Mouse (Mus musculus) layer of hippocampus, postnatal 10 days (tissue): ENCODE data around the gene Mast1. TPM values are rescaled to one million over a fixed set of nuclear protein-coding genes. Genes with fewer than 3 reads are reported as not detected.
A peak's percentile ranks its signal among the peaks of the same experiment; 100 is the strongest.

Experiments used
- DNase-seq, 2 experiments: peaks; one replicate each; pipeline ENCODE4 v3.0.0; 2021; ENCODE audit warnings: low spot score in 2 of 2
- long read RNA-seq: library from polyadenylated mRNA; stranded (forward); transcript quantifications from one replicate; pipeline ENCODE4 v2.0.0, GENCODE M21; 2023
- total RNA-seq, 2 experiments: library from RNA; stranded (reverse); gene quantifications; 2 replicates each; pipeline ENCODE4 v1.2.3; 2021

Gene Mast1
- 100 to 1,000 TPM; 162 to 169 TPM for total RNA-seq
- long read RNA-seq, full-length matches to known transcripts, result 11 of 51 reads
- long read RNA-seq, partial matches to known transcripts, result 17 of 51 reads
- long read RNA-seq, other reads (novel, unspliced or antisense), result 23 of 51 reads

DNA sequence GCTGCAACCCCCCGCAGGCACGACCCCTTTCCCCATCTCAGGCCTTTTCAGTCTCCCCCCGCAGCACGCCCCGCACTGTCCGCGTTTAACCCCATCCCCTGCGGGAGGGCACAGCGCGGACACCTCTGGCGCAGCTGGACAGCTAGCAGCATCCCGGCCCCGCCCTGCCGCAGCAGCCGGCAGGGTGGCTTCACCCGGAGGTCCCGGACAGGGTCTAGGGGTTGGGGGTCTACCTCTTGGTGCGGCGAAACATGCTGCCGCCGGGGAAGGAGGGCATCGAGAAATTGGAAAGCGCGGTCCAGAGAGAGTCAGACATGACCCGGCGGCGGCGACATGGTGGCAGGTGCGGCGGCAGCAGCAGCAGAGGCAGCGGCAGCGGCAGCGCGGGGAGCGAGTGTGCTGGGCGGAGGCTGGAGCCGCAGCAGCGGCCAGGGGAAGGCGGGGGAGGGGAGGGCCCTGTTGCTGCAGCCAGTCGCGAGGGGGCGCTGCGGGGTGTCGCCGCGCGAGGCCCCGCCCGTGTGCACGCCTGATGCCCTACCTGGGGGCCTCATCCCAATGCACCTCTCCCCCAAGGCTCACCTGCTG lies at the start of gene Mast1:
Gene Mast1 (minus strand): TSS at position 398 of the 585 bp plus-strand sequence.
- peak; percentile 79 to 87 for DNase-seq

DNA sequence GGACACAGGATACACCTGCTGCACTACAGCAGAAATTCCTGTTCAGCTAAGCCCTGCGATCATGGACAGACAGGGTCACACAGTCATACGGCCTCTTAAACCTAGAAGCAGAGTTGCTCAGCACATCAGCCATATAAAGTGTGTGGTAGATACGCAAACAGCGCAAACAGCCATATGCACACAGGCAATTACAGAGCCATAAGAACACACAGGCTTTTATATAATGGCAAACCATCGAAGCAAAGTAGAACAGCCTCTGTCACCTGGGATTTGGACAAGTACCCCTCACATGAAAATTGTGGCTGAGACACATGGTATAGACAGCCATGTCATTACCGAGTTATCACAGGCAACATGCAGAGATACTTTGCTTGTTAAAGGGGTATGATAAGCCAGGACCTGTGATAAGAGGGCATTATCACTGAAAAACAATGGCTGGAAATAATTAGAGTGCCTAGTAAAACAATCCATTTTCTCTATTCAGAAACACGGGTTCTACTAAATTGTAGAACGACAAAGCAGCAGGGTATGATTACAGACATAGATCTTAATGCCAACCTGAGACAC lies 49.3 kb upstream of the Mast1 start:
- no peak for DNase-seq

GRCm38 (mm10) chr8:84985684-84986378 lies 48.7 kb upstream of the Mast1 start:
- DNase-seq, result peak; percentile 84 to 88

GRCm38 (mm10) chr8:84985049-84985683 lies 48.0 kb upstream of the Mast1 start:
- no peak for DNase-seq

GRCm38 (mm10) chr8:84984294-84985048 lies 47.3 kb upstream of the Mast1 start:
- no peak for DNase-seq

DNA sequence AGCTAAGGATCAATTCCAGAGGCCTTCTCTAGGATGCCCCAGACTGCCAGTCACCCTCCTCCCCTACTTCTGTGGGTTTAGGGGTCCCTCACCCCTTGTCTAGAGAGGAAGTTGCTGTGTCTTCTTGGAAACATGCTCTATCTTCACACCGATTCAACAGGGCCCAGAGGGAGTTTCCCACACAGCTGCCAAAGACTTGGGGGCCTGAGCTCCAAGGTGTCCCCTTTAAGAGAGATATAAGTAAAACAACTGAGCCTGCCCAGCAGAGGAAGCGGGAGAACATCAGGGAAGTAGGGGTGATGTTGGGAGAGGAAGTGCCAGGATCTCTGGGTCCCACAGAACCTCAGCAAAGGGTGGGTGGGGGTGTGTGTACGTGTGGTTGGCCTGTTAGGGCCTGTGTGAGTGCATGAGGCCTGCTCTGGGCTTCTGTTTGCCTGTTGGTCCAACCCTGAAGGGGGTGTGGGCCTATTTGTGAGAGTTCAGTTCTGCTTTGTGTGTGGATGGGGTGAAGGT lies 45.4 kb upstream of the Mast1 start:
- no peak for DNase-seq

DNA sequence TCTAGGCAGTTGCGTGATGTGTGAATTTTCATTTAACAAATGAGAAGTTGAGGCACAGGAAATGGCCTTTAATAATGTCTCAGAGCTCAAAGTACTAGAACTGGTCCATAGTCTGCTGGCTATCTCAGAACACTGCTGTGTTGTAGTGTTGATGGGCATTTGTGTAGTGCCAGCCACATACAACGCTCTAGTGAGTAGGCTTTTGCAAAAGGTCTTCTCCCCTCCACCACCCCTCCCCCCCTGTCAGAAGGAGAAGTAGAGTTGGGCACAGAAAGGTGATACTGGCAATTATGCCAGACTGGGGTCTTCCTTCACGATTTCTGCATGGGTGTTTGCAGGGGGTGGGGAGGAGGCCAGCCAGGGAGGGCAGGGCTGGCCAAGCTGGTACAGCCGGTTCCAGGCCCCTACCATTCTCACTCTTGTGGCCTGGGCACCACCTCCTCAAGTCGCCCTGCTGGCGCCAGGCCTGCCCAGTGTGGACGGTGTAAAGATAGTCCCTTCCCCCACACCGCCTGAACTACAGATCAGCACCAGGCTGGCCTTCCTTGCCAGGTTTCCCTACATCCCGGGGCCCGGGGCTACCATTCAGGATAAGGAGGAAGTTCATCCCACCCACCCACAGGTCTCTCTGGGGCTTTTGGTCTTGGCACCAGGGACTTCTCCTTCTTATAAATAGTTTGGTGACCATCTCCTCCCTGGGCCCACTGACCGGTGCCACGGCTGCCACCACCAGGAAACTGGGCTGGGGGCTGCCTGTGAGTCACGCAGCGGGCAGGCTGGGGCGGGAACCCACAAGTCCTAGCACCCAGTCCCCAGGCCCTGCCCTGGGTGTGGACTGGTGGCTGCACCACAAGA lies 44.7 kb upstream of the Mast1 start:
- DNase-seq, result no peak

GRCm38 (mm10) chr8:84980622-84981358 lies 43.6 kb upstream of the Mast1 start:
- DNase-seq, result peak; percentile 62 to 73

DNA sequence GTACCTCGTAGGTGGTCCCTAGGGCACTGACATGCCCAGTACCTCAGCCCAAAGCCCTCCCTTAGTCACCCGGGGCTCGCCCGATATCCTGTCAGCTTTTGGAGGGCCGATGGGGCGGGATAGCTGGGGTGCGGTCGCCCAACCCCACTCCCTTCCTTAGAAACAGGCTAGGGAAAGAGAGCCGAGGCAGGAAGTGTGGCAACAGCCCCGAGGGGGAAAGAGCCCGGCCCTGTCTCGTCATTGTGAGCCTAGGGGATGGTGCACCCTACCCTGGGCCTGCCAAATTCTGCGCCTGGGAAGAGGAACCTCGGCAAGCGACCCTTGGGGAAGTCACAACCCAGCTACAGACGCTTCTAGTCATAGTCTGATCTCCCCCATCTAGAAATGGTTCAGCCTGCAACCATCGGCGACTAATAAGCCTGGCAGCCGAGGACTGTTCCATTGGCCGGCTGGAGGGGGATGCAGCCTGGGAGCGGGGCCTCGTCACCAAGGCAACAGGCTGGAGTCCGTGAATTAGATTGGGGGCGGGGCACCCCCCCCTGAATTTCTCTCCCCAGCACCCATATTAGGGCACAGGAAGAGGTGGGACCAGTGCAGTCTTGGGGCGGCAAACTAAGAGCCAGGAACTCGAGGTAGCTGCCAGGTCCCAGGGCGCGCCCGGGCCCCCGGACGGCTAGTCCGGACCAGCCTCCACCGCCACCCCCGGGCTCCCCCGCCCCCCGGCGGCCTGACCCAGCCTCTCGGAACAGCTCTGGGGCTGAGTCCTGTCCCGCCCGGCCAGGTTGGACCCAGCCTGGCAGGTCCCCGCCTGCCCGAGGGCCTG lies 42.7 kb upstream of the Mast1 start:
- DNase-seq, result peak; percentile 89 to 92

- peak; percentile 87 to 93 for DNase-seq
Measured at GRCm38 (mm10) chr8:84978248-84978940, 41.2 kb upstream of the Mast1 start, which contains the start of gene Junb. TSS of gene Junb (minus strand) at chr8:84978718.

DNA sequence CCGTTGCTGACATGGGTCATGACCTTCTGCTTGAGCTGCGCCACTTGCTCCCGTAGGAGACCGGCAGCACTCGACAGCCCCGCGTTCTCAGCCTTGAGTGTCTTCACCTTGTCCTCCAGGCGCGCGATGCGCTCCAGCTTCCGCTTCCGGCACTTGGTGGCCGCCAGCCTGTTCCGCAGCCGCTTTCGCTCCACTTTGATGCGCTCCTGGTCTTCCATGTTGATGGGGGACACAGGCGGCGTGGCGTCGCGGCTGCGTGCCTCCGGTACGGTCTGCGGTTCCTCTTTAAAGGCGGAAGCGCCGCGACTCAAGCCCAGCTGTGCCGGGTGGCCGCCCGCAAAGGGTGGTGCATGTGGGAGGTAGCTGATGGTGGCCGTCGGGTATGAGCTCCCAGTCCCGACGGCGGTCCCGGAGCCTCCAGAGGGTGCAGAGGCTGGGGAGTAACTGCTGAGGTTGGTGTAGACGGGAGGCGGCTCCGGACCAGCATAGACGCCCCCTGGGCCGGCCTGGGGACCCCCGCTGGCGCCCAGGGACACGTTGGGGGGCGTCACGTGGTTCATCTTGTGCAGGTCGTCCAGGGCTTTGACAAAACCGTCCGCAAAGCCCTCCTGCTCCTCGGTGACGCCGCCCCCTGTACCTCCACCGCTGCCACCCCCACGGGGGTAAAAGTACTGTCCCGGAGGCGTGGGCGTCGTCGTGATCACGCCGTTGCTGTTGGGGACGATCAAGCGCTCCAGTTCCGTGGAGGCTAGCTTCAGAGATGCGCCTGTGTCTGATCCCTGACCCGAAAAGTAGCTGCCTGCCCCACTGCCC lies 40.5 kb upstream of the Mast1 start:
- DNase-seq, result peak; percentile 56 to 69

- DNase-seq, result no peak
Measured at GRCm38 (mm10) chr8:84976763-84977434, 39.7 kb upstream of the Mast1 start.

- peak; percentile 93 to 95 for DNase-seq
Measured at GRCm38 (mm10) chr8:84976031-84976762, 39.0 kb upstream of the Mast1 start.

DNA sequence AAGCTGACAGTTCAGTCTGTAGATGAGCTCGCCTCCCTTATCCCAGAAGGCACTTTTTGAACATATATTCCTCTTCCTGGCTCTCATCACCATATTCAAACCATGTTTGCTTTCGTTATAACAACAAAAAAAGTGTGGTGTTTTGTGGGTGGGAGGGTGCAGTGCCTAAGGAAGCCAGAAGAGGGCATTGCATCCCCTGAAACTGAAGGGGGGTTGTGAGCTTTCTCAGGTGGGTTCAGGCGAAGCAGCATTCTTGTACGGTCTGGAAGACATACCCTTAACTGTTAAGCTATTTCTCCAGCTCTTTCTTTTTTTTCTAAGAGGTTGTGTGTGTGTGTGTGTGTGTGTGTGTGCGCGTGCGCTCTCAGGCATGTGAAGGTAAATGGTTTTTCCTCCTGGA lies 38.3 kb upstream of the Mast1 start:
- DNase-seq, result peak; percentile 74 to 81

DNA sequence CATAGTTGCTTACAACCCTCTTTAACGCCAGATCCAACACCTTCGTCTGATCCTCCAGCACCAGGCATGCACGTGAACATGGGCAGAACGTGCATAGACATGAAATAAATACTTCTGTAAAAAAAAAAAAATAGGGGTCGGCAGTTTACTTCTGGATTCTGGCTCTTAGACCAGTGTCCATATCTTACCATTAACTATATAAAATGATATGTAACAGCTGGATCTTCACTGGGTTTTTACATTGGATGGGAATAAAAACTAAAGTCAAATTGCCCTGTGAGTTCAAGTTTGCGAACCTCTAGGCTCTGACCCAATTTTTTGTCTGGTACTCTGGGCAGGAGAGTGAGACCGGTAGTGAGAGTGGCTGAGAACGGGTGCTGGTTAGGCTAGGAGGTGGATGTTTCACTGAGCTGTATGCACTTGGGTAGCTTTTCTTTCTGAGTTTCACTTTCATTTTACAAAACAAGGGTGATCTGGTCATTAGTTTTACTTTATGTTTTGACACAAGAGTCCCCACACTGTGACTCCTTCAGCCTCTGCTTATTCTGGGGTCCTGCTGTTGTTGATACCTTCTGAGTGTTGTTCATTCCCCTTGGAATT lies 37.5 kb upstream of the Mast1 start:
- DNase-seq, result no peak
